Mouse (Mus musculus) MEL (cell line): ENCODE results near the gene Sell. TPM values are rescaled to one million over a fixed set of nuclear protein-coding genes. Genes with fewer than 3 reads are reported as not detected.

Experiments
- DNase-seq: peaks from one replicate; pipeline ENCODE4 v3.0.0; 2011; ENCODE audit warnings: low read depth, low spot score
- H3K27ac ChIP-seq: 2 replicates; pipeline ENCODE4 v1.5.1; 2012; ENCODE audit warnings: low read depth, mild to moderate bottlenecking, control low read depth, low read length, moderate library complexity; ENCODE audit not compliant: control insufficient read depth
- H3K27me3 ChIP-seq, 2 experiments: fragments of 150-350 bp in 1 of 2; sonication (generic) in 1 of 2; 2 replicates each; pipeline ENCODE4 v1.6.1; 2012; ENCODE audit warnings: low read length in 2 of 2, mild to moderate bottlenecking in 2 of 2, improper control_type of control experiment in 1 of 2, moderate library complexity in 1 of 2; ENCODE audit not compliant: insufficient read depth in 2 of 2, control insufficient read depth in 1 of 2
- H3K36me3 ChIP-seq, 2 experiments: 2 replicates each; pipeline ENCODE4 v1.6.1; 2012 to 2014; ENCODE audit warnings: low read length in 2 of 2, improper control_type of control experiment in 1 of 2, inconsistent platforms in 1 of 2, mild to moderate bottlenecking in 1 of 2; ENCODE audit not compliant: insufficient read depth in 2 of 2, control insufficient read depth in 1 of 2
- H3K4me1 ChIP-seq, 2 experiments: fragments of 150-350 bp in 1 of 2; sonication (generic) in 1 of 2; 2 replicates each; pipeline ENCODE4 v1.6.1; 2012; ENCODE audit warnings: low read length in 2 of 2, improper control_type of control experiment in 1 of 2, mild to moderate bottlenecking in 1 of 2; ENCODE audit not compliant: insufficient read depth in 2 of 2, control insufficient read depth in 1 of 2
- H3K4me3 ChIP-seq, 2 experiments: fragments of 150-350 bp in 1 of 2; sonication (generic) in 1 of 2; 2 replicates each; pipeline ENCODE4 v1.5.1; 2012; ENCODE audit warnings: low read depth in 2 of 2, low read length in 2 of 2, mild to moderate bottlenecking in 2 of 2, moderate library complexity in 2 of 2, control low read depth in 1 of 2, improper control_type of control experiment in 1 of 2; ENCODE audit not compliant: control insufficient read depth in 1 of 2, insufficient read depth in 1 of 2
- H3K79me2 ChIP-seq: 2 replicates; pipeline ENCODE4 v1.6.1; 2012; ENCODE audit warnings: mild to moderate bottlenecking, low read length, moderate library complexity; ENCODE audit not compliant: control insufficient read depth, poor library complexity, insufficient read depth
- H3K9ac ChIP-seq: 2 replicates; pipeline ENCODE4 v1.6.1; 2012; ENCODE audit warnings: low read depth, mild to moderate bottlenecking, control low read depth, low read length, moderate library complexity; ENCODE audit not compliant: control insufficient read depth, poor library complexity, severe bottlenecking
- H3K9me3 ChIP-seq: fragments of 150-350 bp; sonication (generic); replicated peaks from 2 replicates; pipeline ENCODE4 v1.6.1; 2012; ENCODE audit warnings: mild to moderate bottlenecking, low read length, improper control_type of control experiment, moderate library complexity; ENCODE audit not compliant: insufficient read depth
- BHLHE40 ChIP-seq: IDR thresholded peaks from 2 replicates; pipeline ENCODE4 v1.6.1; 2012; ENCODE audit warnings: low read depth, mild to moderate bottlenecking, inconsistent platforms, low read length, improper control_type of control experiment, borderline replicate concordance
- CHD1 ChIP-seq: IDR thresholded peaks from 2 replicates; pipeline ENCODE4 v1.6.1; 2012; ENCODE audit warnings: low read depth, mild to moderate bottlenecking, inconsistent platforms, low read length, improper control_type of control experiment
- CTCF ChIP-seq, 3 experiments: IDR thresholded peaks in 2 of 3; conservative IDR thresholded peaks in 1 of 3; 2 replicates each; pipeline ENCODE4 v1.5.1; 2011 to 2012; ENCODE audit warnings: low read length in 3 of 3, low read depth in 2 of 3, mild to moderate bottlenecking in 2 of 3, improper control_type of control experiment in 1 of 3, inconsistent platforms in 1 of 3, mixed read lengths in 1 of 3, moderate library complexity in 1 of 3; ENCODE audit not compliant: control insufficient read depth in 1 of 3, insufficient read depth in 1 of 3, poor library complexity in 1 of 3, severe bottlenecking in 1 of 3
- E2F4 ChIP-seq: IDR thresholded peaks from 2 replicates; pipeline ENCODE4 v1.6.1; 2011; ENCODE audit warnings: low read depth, low read length, improper control_type of control experiment, borderline replicate concordance
- EP300 ChIP-seq, 2 experiments: IDR thresholded peaks; 2 replicates each; pipeline ENCODE4 v1.6.1; 2011; ENCODE audit warnings: improper control_type of control experiment in 2 of 2, low read length in 2 of 2, low read depth in 1 of 2, mild to moderate bottlenecking in 1 of 2
- ETS1 ChIP-seq: IDR thresholded peaks from 2 replicates; pipeline ENCODE4 v1.6.1; 2012; ENCODE audit warnings: low read depth, mild to moderate bottlenecking, inconsistent platforms, low read length, improper control_type of control experiment, moderate library complexity
- GABPA ChIP-seq: IDR thresholded peaks from 2 replicates; pipeline ENCODE4 v1.6.1; 2012; ENCODE audit warnings: low read depth, mild to moderate bottlenecking, inconsistent platforms, low read length, improper control_type of control experiment, moderate library complexity
- GATA1 ChIP-seq: IDR thresholded peaks from 2 replicates; pipeline ENCODE4 v1.6.1; 2011; ENCODE audit warnings: low read depth, low read length, improper control_type of control experiment
- JUND ChIP-seq: IDR thresholded peaks from 2 replicates; pipeline ENCODE4 v1.6.1; 2011; ENCODE audit warnings: low read depth, mild to moderate bottlenecking, improper control_type of control experiment, low read length
- MAFK ChIP-seq: IDR thresholded peaks from 2 replicates; pipeline ENCODE4 v1.6.1; 2011; ENCODE audit warnings: low read depth, mild to moderate bottlenecking, low read length, improper control_type of control experiment, borderline replicate concordance
- MAX ChIP-seq: IDR thresholded peaks from 2 replicates; pipeline ENCODE4 v1.6.1; 2011; ENCODE audit warnings: low read length, improper control_type of control experiment
- MYC ChIP-seq: IDR thresholded peaks from 2 replicates; pipeline ENCODE4 v1.6.1; 2011; ENCODE audit warnings: low read depth, mild to moderate bottlenecking, low read length, improper control_type of control experiment, moderate library complexity
- NELFE ChIP-seq: IDR thresholded peaks from 2 replicates; pipeline ENCODE4 v1.6.1; 2011; ENCODE audit warnings: low read depth, low read length, improper control_type of control experiment
- NRF1 ChIP-seq: IDR thresholded peaks from 2 replicates; pipeline ENCODE4 v1.6.1; 2014; ENCODE audit warnings: low read depth, mild to moderate bottlenecking, inconsistent platforms, low read length, improper control_type of control experiment, moderate library complexity; ENCODE audit not compliant: poor library complexity, insufficient read depth, severe bottlenecking
- POLR2A ChIP-seq, 2 experiments: IDR thresholded peaks; 2 replicates each; pipeline ENCODE4 v1.6.1; 2011 to 2012; ENCODE audit warnings: low read length in 2 of 2, mild to moderate bottlenecking in 2 of 2, control low read depth in 1 of 2, improper control_type of control experiment in 1 of 2, low read depth in 1 of 2, moderate library complexity in 1 of 2; ENCODE audit not compliant: control insufficient read depth in 1 of 2, insufficient read depth in 1 of 2, poor library complexity in 1 of 2
- SMC3 ChIP-seq: IDR thresholded peaks from 2 replicates; pipeline ENCODE4 v1.6.1; 2011; ENCODE audit warnings: low read depth, low read length, improper control_type of control experiment
- TAL1 ChIP-seq: IDR thresholded peaks from 2 replicates; pipeline ENCODE4 v1.6.1; 2012; ENCODE audit warnings: mild to moderate bottlenecking, inconsistent platforms, low read length, moderate library complexity, mixed read lengths
- TBP ChIP-seq: IDR thresholded peaks from 2 replicates; pipeline ENCODE4 v1.8.0; 2011; ENCODE audit warnings: low read depth, low read length, improper control_type of control experiment
- TCF12 ChIP-seq: IDR thresholded peaks from 2 replicates; pipeline ENCODE4 v1.6.1; 2014; ENCODE audit warnings: low read depth, mild to moderate bottlenecking, inconsistent platforms, low read length, improper control_type of control experiment, moderate library complexity
- USF1 ChIP-seq: IDR thresholded peaks from 2 replicates; pipeline ENCODE4 v1.6.1; 2014; ENCODE audit warnings: low read depth, mild to moderate bottlenecking, inconsistent platforms, low read length, improper control_type of control experiment, moderate library complexity
- USF2 ChIP-seq, 2 experiments: IDR thresholded peaks; 2 replicates each; pipeline ENCODE4 v1.6.1; 2011 to 2012; ENCODE audit warnings: improper control_type of control experiment in 2 of 2, low read length in 2 of 2, borderline replicate concordance in 1 of 2, inconsistent platforms in 1 of 2, low read depth in 1 of 2, mild to moderate bottlenecking in 1 of 2; ENCODE audit not compliant: insufficient read depth in 1 of 2
- ZC3H11A ChIP-seq: IDR thresholded peaks from 2 replicates; pipeline ENCODE4 v1.6.1; 2012; ENCODE audit warnings: low read depth, mild to moderate bottlenecking, inconsistent platforms, low read length, improper control_type of control experiment
- ZKSCAN1 ChIP-seq: IDR thresholded peaks from 2 replicates; pipeline ENCODE4 v1.6.1; 2012; ENCODE audit warnings: low read depth, mild to moderate bottlenecking, inconsistent platforms, low read length, improper control_type of control experiment, moderate library complexity
- ZMIZ1 ChIP-seq: IDR thresholded peaks from 2 replicates; pipeline ENCODE4 v1.6.1; 2012; ENCODE audit warnings: low read depth, mild to moderate bottlenecking, inconsistent platforms, low read length, improper control_type of control experiment, moderate library complexity
- polyA plus RNA-seq, 2 experiments: library from polyadenylated mRNA; stranded (reverse) in 1 of 2; unstranded in 1 of 2; fragments of >175 nt in 1 of 2; fragments of >200 nt in 1 of 2; gene quantifications; 2 replicates each; pipeline versions ENCODE4 v1.2.1 to v1.2.4; 2012; ENCODE audit warnings: low replicate concordance in 2 of 2, low read depth in 1 of 2; ENCODE audit not compliant: insufficient read length in 2 of 2, insufficient read depth in 1 of 2, missing spikeins in 1 of 2
- total RNA-seq: library from RNA; depleted of rRNA; stranded (reverse); fragments of 300-350 nt; gene quantifications from 2 replicates; pipeline ENCODE4 v1.2.3, GENCODE M21; 2012

Gene Sell
- total and polyA plus RNA-seq, 3 experiments, result 0.04 TPM; not detected in 2

DNA sequence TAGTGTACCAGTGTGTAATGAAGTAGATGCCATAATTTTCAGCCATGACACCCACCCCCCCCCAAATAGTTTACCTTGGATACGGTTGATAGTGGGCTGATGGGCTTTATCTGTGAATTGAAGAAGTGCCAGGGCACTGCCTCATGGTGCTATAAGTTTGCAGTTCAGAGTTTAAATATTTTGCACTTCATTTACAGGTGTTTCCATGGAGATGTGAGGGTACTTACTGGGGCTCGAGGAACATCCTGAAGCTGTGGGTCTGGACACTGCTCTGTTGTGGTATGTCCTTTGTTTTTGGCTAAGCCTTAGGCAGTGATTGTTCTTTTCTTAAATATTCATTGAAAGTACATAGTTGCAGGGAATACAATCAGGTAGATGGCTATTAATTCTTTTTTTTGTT is 1.1 kb downstream of the Sell start:
- Histone ChIP-seq H3K4me3 (no peak overlapping the region), H3K9ac (no peak overlapping the region), H3K27ac (no peak overlapping the region), H3K4me1 (peaks cover 3 to 4% of the 10 kb centered on the region in 2 experiments; a peak in 3 of 4 replicates), H3K9me3 (no peaks in the 10 kb centered on the region), H3K79me2 (no peaks in the 10 kb centered on the region), H3K36me3 (no peaks in the 10 kb centered on the region), H3K27me3 (no peaks in the 10 kb centered on the region; a peak in 2 of 4 replicates)
- no peak for TF ChIP-seq MYC
- TF ChIP-seq CTCF (IDR thresholded peaks at IDR 0.05 in 2 of 3, conservative IDR thresholded peaks at IDR 0.05 in 1 of 3; ENCODE audit: control insufficient read depth in 1 of 3, insufficient read depth in 1 of 3, low read depth in 2 of 3, low read length in 3 of 3, poor library complexity in 1 of 3, severe bottlenecking in 1 of 3), result no peak
- TF ChIP-seq ETS1, result no peak
- no peak for TF ChIP-seq NRF1
- TF ChIP-seq ZC3H11A, result no peak
- no peak for TF ChIP-seq MAFK
- no peak for DNase-seq

GRCm38 (mm10) chr1:164063745-164064144 is 2.0 kb downstream of the Sell start:
- Histone ChIP-seq H3K4me3 (no peak overlapping the region), H3K36me3 (no peaks in the 10 kb centered on the region), H3K27ac (no peak overlapping the region), H3K9me3 (no peaks in the 10 kb centered on the region), H3K27me3 (no peaks in the 10 kb centered on the region; a peak in 2 of 4 replicates), H3K79me2 (no peaks in the 10 kb centered on the region), H3K4me1 (peaks cover 3 to 4% of the 10 kb centered on the region in 2 experiments; a peak in 3 of 4 replicates), H3K9ac (no peak overlapping the region)
- TF ChIP-seq CHD1, result no peak
- no peak for TF ChIP-seq TCF12
- no peak for TF ChIP-seq GATA1
- no peak for TF ChIP-seq USF2 (IDR thresholded peaks at IDR 0.05; ENCODE audit: borderline replicate concordance in 1 of 2, insufficient read depth in 1 of 2, low read depth in 1 of 2, low read length in 2 of 2)
- TF ChIP-seq GABPA, result no peak
- no peak for TF ChIP-seq BHLHE40
- no peak for TF ChIP-seq SMC3
- no peak for DNase-seq

GRCm38 (mm10) chr1:164069261-164069660 is 7.5 kb downstream of the Sell start:
- no peak overlapping the region for H3K4me3 ChIP-seq
- no peak overlapping the region for H3K9ac ChIP-seq
- no peak overlapping the region for H3K27ac ChIP-seq
- no peaks in the 10 kb centered on the region for H3K9me3 ChIP-seq
- peaks cover 9 to 10% of the 10 kb centered on the region in 2 experiments for H3K4me1 ChIP-seq
- H3K27me3 ChIP-seq, result no peaks in the 10 kb centered on the region; a peak in 1 of 4 replicates
- H3K79me2 ChIP-seq, result no peaks in the 10 kb centered on the region
- TF ChIP-seq MAX, result no peak
- TF ChIP-seq TAL1, result no peak
- TF ChIP-seq BHLHE40, result no peak
- no peak for TF ChIP-seq TBP
- TF ChIP-seq POLR2A (IDR thresholded peaks at IDR 0.05; ENCODE audit: control insufficient read depth in 1 of 2, insufficient read depth in 1 of 2, low read depth in 1 of 2, low read length in 2 of 2, poor library complexity in 1 of 2), result no peak
- TF ChIP-seq E2F4, result no peak
- TF ChIP-seq ZKSCAN1, result no peak
- no peak for TF ChIP-seq USF1
- TF ChIP-seq JUND, result no peak
- no peak for TF ChIP-seq EP300 (IDR thresholded peaks at IDR 0.05; ENCODE audit: low read depth in 1 of 2, low read length in 2 of 2)
- TF ChIP-seq ZMIZ1, result no peak
- TF ChIP-seq NELFE, result no peak
- TF ChIP-seq CHD1, result no peak
- peaks cover 0 to 7% of the 10 kb centered on the region in 2 experiments; a peak in 2 of 4 replicates for H3K36me3 ChIP-seq
- no peak for DNase-seq
